Mouse (Mus musculus): Measurements from ENCODE around the gene Zfp57. TPM values are rescaled to one million over a fixed set of nuclear protein-coding genes. Genes with fewer than 3 reads are reported as not detected.
A peak's percentile ranks its signal among the peaks of the same experiment; 100 is the strongest.
"Not testable (repeated sequence)": the region's sequence is repeated elsewhere in the genome, so short reads cannot be mapped to it uniquely, and the experiment has no call there.

Zfp57 gene
- polyA plus RNA-seq, 1 experiment: 25.2 TPM

DNA sequence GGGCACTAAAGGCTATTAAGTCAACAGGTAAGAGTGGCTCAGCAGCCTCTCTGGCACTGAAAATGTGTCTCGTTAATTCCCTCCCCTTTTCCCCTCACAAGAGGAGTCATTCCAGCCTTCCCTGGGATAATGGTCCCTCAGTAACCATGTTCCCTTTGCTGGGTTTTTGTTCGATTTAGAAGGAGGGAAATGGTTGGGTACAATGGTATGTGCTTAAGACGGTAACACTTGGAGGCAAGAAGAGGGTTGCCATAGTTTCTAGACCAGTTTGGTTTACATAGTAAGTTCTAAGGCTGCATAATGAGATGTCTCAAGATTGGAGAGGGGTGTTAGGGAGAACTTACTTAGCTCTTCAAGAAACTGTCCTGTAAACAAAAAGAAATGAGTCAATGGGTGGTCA lies 10.8 kb downstream of the Zfp57 start:
- Histone ChIP-seq H3K27ac (ENCODE audit: insufficient read depth, low read length) (no peak overlapping the region), H3K4me3 (ENCODE audit: insufficient read depth, low read length) (no peak overlapping the region), H3K4me1 (ENCODE audit: control insufficient read depth, insufficient read depth, low read length) (no peaks in the 10 kb centered on the region)
- TF ChIP-seq POLR2A (IDR thresholded peaks at IDR 0.05; ENCODE audit: extremely low read depth, insufficient read depth, low read length): no peak
- TF ChIP-seq CTCF (IDR thresholded peaks at IDR 0.05; ENCODE audit: extremely low read depth, insufficient read depth, low read length): no peak

DNA sequence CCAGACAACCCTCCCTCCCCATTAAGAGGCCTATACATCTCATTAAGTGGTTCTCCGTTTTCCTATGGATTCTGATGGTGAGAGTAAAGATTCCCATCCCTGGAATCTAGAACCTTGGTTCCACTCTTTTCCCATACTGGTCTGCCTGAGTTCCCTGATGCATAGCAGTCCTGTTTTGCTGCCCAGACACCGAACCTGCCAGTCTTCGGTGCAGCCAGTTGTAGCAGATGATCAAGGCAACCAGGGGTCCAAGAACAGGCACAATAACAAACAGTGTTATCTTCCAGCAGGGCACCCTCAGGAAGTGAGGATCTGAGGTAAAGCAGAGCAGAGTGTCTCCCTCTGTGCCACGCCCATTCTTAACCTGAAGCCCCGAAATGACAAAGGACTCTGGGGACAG lies 11.2 kb downstream of the Zfp57 start:
- no peak overlapping the region for H3K27ac ChIP-seq (ENCODE audit: insufficient read depth, low read length)
- no peaks in the 10 kb centered on the region for H3K4me1 ChIP-seq (ENCODE audit: control insufficient read depth, insufficient read depth, low read length)
- no peak overlapping the region for H3K4me3 ChIP-seq (ENCODE audit: insufficient read depth, low read length)
- TF ChIP-seq POLR2A (IDR thresholded peaks at IDR 0.05; ENCODE audit: extremely low read depth, insufficient read depth, low read length): no peak
- no peak for TF ChIP-seq CTCF (IDR thresholded peaks at IDR 0.05; ENCODE audit: extremely low read depth, insufficient read depth, low read length)

DNA sequence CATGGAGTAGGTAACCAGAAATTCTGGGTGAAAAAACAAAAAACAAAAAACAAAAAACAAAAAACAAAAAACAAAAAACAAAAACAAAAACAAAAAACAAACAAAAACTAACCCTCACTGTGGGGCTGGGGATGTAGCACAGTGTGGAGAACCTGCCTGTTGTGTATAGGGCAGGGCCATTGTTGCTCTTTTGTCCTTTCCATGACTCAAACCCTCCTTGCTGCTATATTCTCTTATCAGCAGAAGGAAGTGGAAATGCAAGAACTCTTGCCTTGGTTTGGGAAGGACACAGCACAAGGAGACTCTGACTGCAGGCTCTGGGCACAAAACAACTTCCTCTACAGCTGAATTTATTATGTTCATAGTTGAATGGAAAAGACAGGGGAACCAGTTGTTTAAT lies 15.4 kb downstream of the Zfp57 start:
- Histone ChIP-seq H3K4me1 (ENCODE audit: control insufficient read depth, insufficient read depth, low read length) (peaks cover 4% of the 10 kb centered on the region; the same call in 1 of the 2 replicates), H3K27ac (ENCODE audit: insufficient read depth, low read length) (no peak overlapping the region), H3K4me3 (ENCODE audit: insufficient read depth, low read length) (no peak overlapping the region)
- TF ChIP-seq POLR2A (IDR thresholded peaks at IDR 0.05; ENCODE audit: extremely low read depth, insufficient read depth, low read length): no peak
- TF ChIP-seq CTCF (IDR thresholded peaks at IDR 0.05; ENCODE audit: extremely low read depth, insufficient read depth, low read length): no peak

DNA sequence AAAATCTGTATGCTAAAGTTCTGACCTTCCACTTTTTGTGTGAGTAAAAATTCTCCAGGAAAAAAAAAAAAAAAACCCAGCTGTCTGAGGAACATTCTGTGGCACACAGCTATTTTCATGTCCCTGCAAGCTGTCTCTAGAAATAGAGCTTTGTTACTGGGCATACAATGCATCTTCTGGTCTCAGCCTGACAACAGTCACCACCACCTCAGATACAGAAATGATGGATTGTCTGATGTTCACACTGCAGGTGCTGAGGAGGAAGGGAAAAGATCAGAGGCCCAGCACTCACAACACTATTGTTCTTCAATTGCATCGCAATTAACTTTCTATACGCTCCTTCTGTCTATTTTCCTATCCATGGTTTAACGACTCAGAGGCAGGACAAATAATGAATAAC lies 17.4 kb downstream of the Zfp57 start:
- Histone ChIP-seq H3K4me3 (ENCODE audit: insufficient read depth, low read length) (no peak overlapping the region), H3K4me1 (ENCODE audit: control insufficient read depth, insufficient read depth, low read length) (peaks cover 4% of the 10 kb centered on the region; the same call in 1 of the 2 replicates), H3K27ac (ENCODE audit: insufficient read depth, low read length) (peak overlapping the region; percentile 95; the same call in 1 of the 2 replicates)
- no peak for TF ChIP-seq POLR2A (IDR thresholded peaks at IDR 0.05; ENCODE audit: extremely low read depth, insufficient read depth, low read length)
- no peak for TF ChIP-seq CTCF (IDR thresholded peaks at IDR 0.05; ENCODE audit: extremely low read depth, insufficient read depth, low read length)

DNA sequence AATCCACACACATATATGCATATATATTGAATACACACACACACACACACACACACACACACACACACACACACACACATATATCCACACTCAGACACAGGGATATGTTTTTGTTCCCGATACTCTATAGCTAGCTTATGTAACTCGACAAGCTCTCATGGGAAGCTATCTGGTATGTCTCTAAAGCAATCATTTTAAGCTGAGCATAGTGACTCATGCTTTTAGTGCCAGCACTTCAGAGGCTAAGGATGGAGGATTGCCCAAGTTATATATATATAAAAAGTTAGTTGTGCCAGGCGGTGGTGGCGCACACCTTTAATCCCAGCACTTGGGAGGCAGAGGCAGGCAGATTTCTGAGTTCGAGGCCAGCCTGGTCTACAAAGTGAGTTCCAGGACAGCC lies 18.3 kb downstream of the Zfp57 start:
- H3K27ac ChIP-seq (ENCODE audit: insufficient read depth, low read length); H3K4me1 ChIP-seq (ENCODE audit: control insufficient read depth, insufficient read depth, low read length); H3K4me3 ChIP-seq (ENCODE audit: insufficient read depth, low read length): not testable (repeated sequence)

DNA sequence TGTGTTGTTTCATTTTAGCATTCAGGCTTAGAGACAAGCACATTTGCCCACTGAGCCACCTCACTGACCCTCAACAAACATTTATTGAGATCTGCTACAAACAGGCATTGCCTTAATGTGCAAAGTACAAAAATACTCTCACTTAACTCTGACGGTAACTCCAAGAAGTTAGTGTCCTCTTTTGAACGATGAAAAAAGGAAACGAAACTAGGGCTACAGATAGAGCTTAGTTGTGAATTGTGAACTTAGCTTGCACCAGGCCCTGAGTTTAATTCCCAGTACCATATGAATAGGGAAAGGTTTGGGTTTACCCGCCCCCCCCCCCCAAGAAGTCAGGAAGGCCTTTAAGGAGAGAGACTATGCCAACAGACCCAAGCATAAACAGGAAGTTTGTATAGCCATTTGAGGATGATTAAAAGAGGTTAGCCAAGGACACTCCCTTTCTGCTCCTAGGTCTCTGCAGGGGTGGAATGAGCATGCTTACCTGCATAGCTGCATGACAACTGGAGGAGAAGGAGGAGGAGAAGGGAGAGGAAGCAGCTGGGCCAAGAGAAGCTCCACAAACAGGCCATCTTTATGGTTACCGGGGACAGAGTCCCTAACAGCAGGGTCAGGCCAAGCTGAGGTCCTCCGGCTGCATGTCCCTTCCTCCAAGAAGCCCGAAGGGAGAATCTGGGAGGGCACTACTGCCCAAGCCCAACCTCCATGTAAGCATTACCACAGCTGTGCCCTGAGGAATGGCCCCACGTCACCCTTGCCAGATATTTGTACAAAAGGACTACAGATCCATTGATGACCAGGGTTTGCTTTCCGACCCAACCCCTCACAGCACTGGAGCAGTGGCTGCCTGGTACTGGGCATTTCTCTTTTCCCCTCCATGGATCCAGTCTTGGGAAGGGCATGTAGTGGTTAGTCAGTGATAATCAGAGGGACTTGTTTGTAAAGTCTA lies 21.9 kb downstream of the Zfp57 start, which contains the start of gene Mog:
Gene Mog, minus strand, starts transcription at position 771 of the 949 bp plus-strand sequence.
- Histone ChIP-seq H3K27ac (ENCODE audit: insufficient read depth, low read length) (peak within 1 kb of the TSS; percentile 97), H3K4me3 (ENCODE audit: insufficient read depth, low read length) (peak within 1 kb of the TSS; percentile 32; the same call in 1 of the 2 replicates), H3K4me1 (ENCODE audit: control insufficient read depth, insufficient read depth, low read length) (peaks cover 4% of the 10 kb centered on the region; the same call in 1 of the 2 replicates)
- TF ChIP-seq POLR2A (IDR thresholded peaks at IDR 0.05; ENCODE audit: extremely low read depth, insufficient read depth, low read length): 0 out of 2 replicates have a peak, but pooled peaks have one; percentile 26
- no peak for TF ChIP-seq CTCF (IDR thresholded peaks at IDR 0.05; ENCODE audit: extremely low read depth, insufficient read depth, low read length)

DNA sequence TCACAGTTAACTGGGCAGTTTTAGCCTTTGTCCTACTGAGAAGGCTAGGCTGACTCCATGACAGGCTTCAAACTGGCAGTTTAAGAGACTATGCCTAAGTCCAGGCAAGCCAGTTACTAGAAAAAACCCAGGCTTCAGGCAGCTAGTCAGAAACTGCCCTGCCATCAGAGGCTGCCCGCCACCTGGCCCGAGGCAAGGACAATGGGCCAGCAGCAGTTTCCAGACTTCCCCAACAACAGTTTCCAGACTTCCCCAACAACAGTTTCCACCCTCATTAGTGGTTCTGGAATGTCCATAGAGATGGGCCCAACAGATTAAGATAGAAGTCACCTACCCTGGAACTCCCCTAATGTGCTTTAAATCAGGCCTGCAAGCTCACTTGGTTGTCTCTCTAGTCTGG lies 25.5 kb downstream of the Zfp57 start:
- no peak for TF ChIP-seq CTCF (IDR thresholded peaks at IDR 0.05; ENCODE audit: extremely low read depth, insufficient read depth, low read length)
- no peak for TF ChIP-seq POLR2A (IDR thresholded peaks at IDR 0.05; ENCODE audit: extremely low read depth, insufficient read depth, low read length)
- H3K4me1 ChIP-seq (ENCODE audit: control insufficient read depth, insufficient read depth, low read length): no peaks in the 10 kb centered on the region
- H3K4me3 ChIP-seq (ENCODE audit: insufficient read depth, low read length): no peak overlapping the region
- H3K27ac ChIP-seq (ENCODE audit: insufficient read depth, low read length): no peak overlapping the region

DNA sequence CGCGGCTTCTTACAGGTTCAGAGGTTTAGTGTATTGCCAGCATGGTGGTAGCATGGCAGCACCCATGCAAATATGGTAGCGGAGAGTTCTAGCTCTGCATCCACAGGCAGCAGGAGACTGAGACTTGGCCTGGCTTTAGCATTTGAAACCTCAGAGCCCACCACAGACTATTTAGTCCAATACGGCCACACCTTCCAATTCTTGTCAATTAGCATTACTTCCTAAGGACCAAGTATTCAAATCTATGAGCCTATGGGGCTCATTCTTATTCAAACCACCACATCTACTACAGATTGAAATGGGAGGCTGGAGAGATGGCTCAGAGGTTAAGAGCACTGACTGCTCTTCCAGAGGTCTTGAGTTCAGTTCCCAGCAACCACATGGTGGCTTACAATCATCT lies 26.5 kb downstream of the Zfp57 start:
- no peak overlapping the region for H3K4me3 ChIP-seq (ENCODE audit: insufficient read depth, low read length)
- no peak for TF ChIP-seq CTCF (IDR thresholded peaks at IDR 0.05; ENCODE audit: extremely low read depth, insufficient read depth, low read length)

DNA sequence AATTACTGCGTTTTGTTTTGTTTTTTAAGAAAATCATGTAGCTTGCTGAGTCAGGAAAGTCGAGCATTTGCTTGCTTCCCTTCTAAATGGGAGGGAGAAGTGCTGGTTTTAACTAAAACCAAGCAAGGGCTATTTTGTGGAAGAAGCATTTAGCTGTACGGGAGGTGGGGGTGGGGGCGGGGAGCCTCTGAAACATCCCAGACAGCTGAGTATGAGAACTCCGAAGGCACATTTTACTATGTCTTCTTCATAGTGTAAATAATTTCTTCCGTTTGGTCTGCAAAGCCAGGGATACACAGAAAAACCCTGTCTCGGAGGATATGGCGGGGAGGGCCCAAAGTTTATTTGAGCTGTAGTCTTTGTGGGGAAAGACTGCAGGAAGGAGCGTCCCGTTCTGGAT lies 27.2 kb downstream of the Zfp57 start:
- Histone ChIP-seq H3K27ac (ENCODE audit: insufficient read depth, low read length) (peak overlapping the region; percentile 17; the same call in 1 of the 2 replicates), H3K4me1 (ENCODE audit: control insufficient read depth, insufficient read depth, low read length) (no peaks in the 10 kb centered on the region), H3K4me3 (ENCODE audit: insufficient read depth, low read length) (peak overlapping the region; percentile 42)
- TF ChIP-seq CTCF (IDR thresholded peaks at IDR 0.05; ENCODE audit: extremely low read depth, insufficient read depth, low read length): no peak
- TF ChIP-seq POLR2A (IDR thresholded peaks at IDR 0.05; ENCODE audit: extremely low read depth, insufficient read depth, low read length): no peak

More for the DNA sequence above, 26.5 kb downstream of the Zfp57 start:
- no peaks in the 10 kb centered on the region for H3K4me1 ChIP-seq (ENCODE audit: control insufficient read depth, insufficient read depth, low read length)
- no peak overlapping the region for H3K27ac ChIP-seq (ENCODE audit: insufficient read depth, low read length)

DNA sequence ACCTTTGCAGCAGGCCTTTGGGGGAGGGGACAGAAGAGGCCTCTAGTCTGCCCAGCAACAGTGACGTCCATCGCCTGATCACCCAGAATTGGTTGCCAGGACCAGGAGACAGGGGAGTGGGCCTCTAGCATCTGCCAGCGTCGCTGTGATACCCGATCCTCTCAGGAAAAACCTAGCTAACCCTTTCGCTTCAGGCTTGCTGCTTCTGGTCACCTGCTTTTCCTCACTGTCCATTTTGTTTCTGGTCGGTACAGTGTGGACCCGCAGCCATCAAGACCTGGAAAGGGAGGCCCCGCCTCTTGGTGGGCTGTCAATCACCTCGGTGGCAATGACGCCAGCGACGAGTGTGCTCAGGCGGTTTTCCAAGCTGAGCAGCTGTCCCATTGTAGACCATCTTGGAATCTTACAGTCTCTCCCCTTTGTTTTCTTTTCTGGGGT lies 27.7 kb downstream of the Zfp57 start:
- TF ChIP-seq POLR2A (IDR thresholded peaks at IDR 0.05; ENCODE audit: extremely low read depth, insufficient read depth, low read length) (peak; percentile 44), CTCF (IDR thresholded peaks at IDR 0.05; ENCODE audit: extremely low read depth, insufficient read depth, low read length) (no peak)
- H3K4me1 ChIP-seq (ENCODE audit: control insufficient read depth, insufficient read depth, low read length): no peaks in the 10 kb centered on the region
- peak overlapping the region; percentile 76 for H3K27ac ChIP-seq (ENCODE audit: insufficient read depth, low read length)
- H3K4me3 ChIP-seq (ENCODE audit: insufficient read depth, low read length): peak overlapping the region; percentile 42

Data from cortical plate, adult 2 months (tissue).